Mouse (Mus musculus): ENCODE data around the gene Gm37419. TPM values are rescaled to one million over a fixed set of nuclear protein-coding genes. Genes with fewer than 3 reads are reported as not detected.

Gm37419 gene
- total RNA-seq, 2 experiments from 2014 or later, result not detected

Other genes starting within 250 kb of the Gm37419 start
- gene Sst, start 97.5 kb upstream of the Gm37419 start, total RNA-seq (2021), result not detected
- not detected for gene Rtp2, start 56.1 kb upstream of the Gm37419 start, total RNA-seq (2021)
- gene Bcl6, start 370 bp downstream of the Gm37419 start, total RNA-seq (2021), result 10 to 100 TPM; 11.1 to 11.3 TPM